In genomic region chr12:86931919-86932574, GRCm38 (mm10) we compare ENCODE assay signal across 10 mouse cellular contexts. TPM values are rescaled to one million over a fixed set of nuclear protein-coding genes. Genes with fewer than 3 reads are reported as not detected.
DNase-seq lines count a peak whose midpoint lies in the region; ATAC-seq and TF ChIP-seq lines count a peak whose summit lies in the region.
"Had no signal": no experiment of that assay in that cellular context is flagged by ENCODE, and none has a peak within 500 bp of the region (broad histone marks: within the 10 kb centered on the region; RNA-seq: fewer than 3 reads in every experiment).

No protein-coding gene starts in this region.

- H3K79me2 ChIP-seq in liver, adult 2 months (ENCODE audit: control insufficient read depth, insufficient read depth, low read length), result no peaks in the 10 kb centered on the region

- WGBS in liver, adult 2 months, result 12% methylated on average over 7 of the region's 7 CpGs
- 15% methylated on average over 7 of the region's 7 CpGs for WGBS in intestine, embryonic 16.5 days

- peak overlapping the region; percentile 78 for H3K27ac ChIP-seq in liver, adult 2 months (replicated peaks; ENCODE audit: insufficient read depth, low read depth, low read length)
- no peak overlapping the region for H3K27ac ChIP-seq in intestine, embryonic 16.5 days (ENCODE audit: low read length)
- H3K27ac ChIP-seq: heart, embryonic 13.5 days had no signal

- intact Hi-C loops in heart, postnatal 25 days (cut with DNase I), result loop anchor here (5.0 kb wide), 1 partner anchor 45 kb away; no protein-coding TSS in a partner anchor

- TF ChIP-seq CTCF in liver, adult 2 months (IDR thresholded peaks at IDR 0.05; ENCODE audit: low read depth, low read length), result no peak

- no peaks in the 10 kb centered on the region for H3K27me3 ChIP-seq in liver, adult 2 months (ENCODE audit: control insufficient read depth, insufficient read depth, low read length)
- no peaks in the 10 kb centered on the region for H3K27me3 ChIP-seq in intestine, embryonic 16.5 days (replicated peaks; ENCODE audit: control insufficient read depth, insufficient read depth, low read length)
- H3K27me3 ChIP-seq: heart, embryonic 13.5 days; megakaryocyte, embryonic 14.5 days had no signal

- peaks cover 14% of the 10 kb centered on the region for H3K4me1 ChIP-seq in liver, adult 2 months (ENCODE audit: control insufficient read depth, insufficient read depth, low read length)
- H3K4me1 ChIP-seq in intestine, embryonic 16.5 days (ENCODE audit: control insufficient read depth, insufficient read depth, low read length), result no peaks in the 10 kb centered on the region

- peaks cover 3% of the 10 kb centered on the region; the same call in 1 of the 2 replicates for H3K9me3 ChIP-seq in intestine, embryonic 16.5 days (ENCODE audit: control insufficient read depth, low read length)

- TF ChIP-seq POLR2A in liver, adult 2 months (IDR thresholded peaks at IDR 0.05; ENCODE audit: extremely low read depth, insufficient read depth, low read length), result no peak

- no peak overlapping the region for H3K4me3 ChIP-seq in liver, adult 2 months (ENCODE audit: insufficient read depth, low read depth, low read length)
- H3K4me3 ChIP-seq in intestine, embryonic 16.5 days (ENCODE audit: low read length), result no peak overlapping the region
- H3K4me3 ChIP-seq: heart, embryonic 13.5 days; megakaryocyte, embryonic 14.5 days had no signal

- no peak for ATAC-seq in intestine, embryonic 16.5 days
- ATAC-seq in granulocyte monocyte progenitor cell, adult 5-6 weeks (replicated peaks; ENCODE audit: poor library complexity, severe bottlenecking), result no peak

- H3K4me2 ChIP-seq in intestine, embryonic 16.5 days (ENCODE audit: low read depth, low read length), result no peak overlapping the region
- H3K4me2 ChIP-seq: heart, embryonic 13.5 days had no signal

- no peak overlapping the region for H3K9ac ChIP-seq in liver, adult 2 months (ENCODE audit: low read depth, low read length)
- no peak overlapping the region for H3K9ac ChIP-seq in intestine, embryonic 16.5 days (ENCODE audit: low read depth, low read length)
- H3K9ac ChIP-seq: heart, embryonic 13.5 days had no signal

- peak; percentile 74 for DNase-seq in liver, adult 2 months (ENCODE audit: extremely low read depth, low read depth, low spot score)
- DNase-seq in liver, result no peak
- peak; percentile 73 for DNase-seq in adrenal gland, postnatal 25 days
- peak; percentile 96 for DNase-seq in heart, postnatal 25 days (ENCODE audit: low spot score)
- peak; percentile 74 for DNase-seq in ovary, postnatal 36 days (ENCODE audit: low spot score)
- DNase-seq in thymus, postnatal 0 days (ENCODE audit: low spot score), result no peak

- H3K36me3 ChIP-seq in liver, adult 2 months (ENCODE audit: control insufficient read depth, insufficient read depth, low read length), result no peaks in the 10 kb centered on the region
- no peaks in the 10 kb centered on the region for H3K36me3 ChIP-seq in intestine, embryonic 16.5 days (ENCODE audit: control insufficient read depth, insufficient read depth, low read length)
- H3K36me3 ChIP-seq: heart, embryonic 13.5 days had no signal

RNA-seq across cellular contexts. Expression of gene Cipc, which starts 14.8 kb away (rescaled TPM):
- total RNA-seq in liver, adult 2 months (2014; rRNA removed), result 15.7 and 26.4 TPM in 2 replicates
- 28.4 and 36.0 TPM in 2 replicates for polyA plus RNA-seq in liver, adult 2 months (2012; rRNA removed)
- total RNA-seq in adrenal gland, postnatal 25 days (2021), result 29.9 and 31.0 TPM in 2 replicates
- total RNA-seq in heart, postnatal 25 days (2021), result 10 to 100 TPM; 41.1 to 48.6 TPM
- 7.9 and 9.5 TPM in 2 replicates for polyA plus RNA-seq in intestine, embryonic 16.5 days (2015; fragmentation: Nextera tagmentation; extraction: Ambion mirVana)
- 18.8 and 20.1 TPM in 2 replicates for polyA plus RNA-seq in thymus, postnatal 0 days (2015; fragmentation: Nextera tagmentation; extraction: Ambion mirVana)
- total RNA-seq in granulocyte monocyte progenitor cell, adult 5-6 weeks (2014; fragmentation: Nextera tagmentation), result 23.5 and 32.3 TPM in 2 replicates
- total RNA-seq in granulocyte monocyte progenitor cell, adult 5-6 weeks (2017), result 18.5 and 19.9 TPM in 2 replicates

RNA-seq across cellular contexts. Expression of gene Irf2bpl, which starts 47.4 kb away (rescaled TPM):
- 6.8 and 9.3 TPM in 2 replicates for total RNA-seq in liver, adult 2 months (2014; rRNA removed)
- 10.5 and 10.8 TPM in 2 replicates for polyA plus RNA-seq in liver, adult 2 months (2012; rRNA removed)
- 65.4 and 74.6 TPM in 2 replicates for total RNA-seq in adrenal gland, postnatal 25 days (2021)
- 10 to 100 TPM; 33.3 to 36.9 TPM for total RNA-seq in heart, postnatal 25 days (2021)
- polyA plus RNA-seq in intestine, embryonic 16.5 days (2015; fragmentation: Nextera tagmentation; extraction: Ambion mirVana), result 8.2 and 10.9 TPM in 2 replicates
- polyA plus RNA-seq in thymus, postnatal 0 days (2015; fragmentation: Nextera tagmentation; extraction: Ambion mirVana), result 13.1 and 15.5 TPM in 2 replicates
- 1.2 and 1.8 TPM in 2 replicates for total RNA-seq in granulocyte monocyte progenitor cell, adult 5-6 weeks (2014; fragmentation: Nextera tagmentation)
- 0.15 and 0.78 TPM in 2 replicates for total RNA-seq in granulocyte monocyte progenitor cell, adult 5-6 weeks (2017)

RNA-seq across cellular contexts. Expression of gene Zdhhc22, which starts 58.2 kb away (rescaled TPM):
- not detected in 2 replicates for total RNA-seq in liver, adult 2 months (2014; rRNA removed)
- not detected in 2 replicates for polyA plus RNA-seq in liver, adult 2 months (2012; rRNA removed)
- 0.86 and 1.9 TPM in 2 replicates for total RNA-seq in adrenal gland, postnatal 25 days (2021)
- total RNA-seq in heart, postnatal 25 days (2021), result not detected
- polyA plus RNA-seq in intestine, embryonic 16.5 days (2015; fragmentation: Nextera tagmentation; extraction: Ambion mirVana), result 0.23 and 0.28 TPM in 2 replicates
- 0.05 TPM in 2 replicates for polyA plus RNA-seq in thymus, postnatal 0 days (2015; fragmentation: Nextera tagmentation; extraction: Ambion mirVana)
- total RNA-seq in granulocyte monocyte progenitor cell, adult 5-6 weeks (2014; fragmentation: Nextera tagmentation), result not detected in 2 replicates
- total RNA-seq in granulocyte monocyte progenitor cell, adult 5-6 weeks (2017), result not detected in 2 replicates

Comparison
In these comparisons a context has a peak if more than half of its experiments do, and no peak if none do; other contexts are left out.
1. DNase-seq: peak in liver, adult 2 months (single experiment), adrenal gland, postnatal 25 days (single experiment), heart, postnatal 25 days (single experiment) and ovary, postnatal 36 days (single experiment); none in liver (single experiment) and thymus, postnatal 0 days (single experiment).